Mouse (Mus musculus): ENCODE results near the gene Dtx3. TPM values are rescaled to one million over a fixed set of nuclear protein-coding genes. Genes with fewer than 3 reads are reported as not detected.
A peak's percentile ranks its signal among the peaks of the same experiment; 100 is the strongest.
"Not testable (repeated sequence)": the region's sequence is repeated elsewhere in the genome, so short reads cannot be mapped to it uniquely, and the experiment has no call there.

The Dtx3 gene
- polyA plus RNA-seq, 1 experiment from 2014 or later: 223 TPM

DNA sequence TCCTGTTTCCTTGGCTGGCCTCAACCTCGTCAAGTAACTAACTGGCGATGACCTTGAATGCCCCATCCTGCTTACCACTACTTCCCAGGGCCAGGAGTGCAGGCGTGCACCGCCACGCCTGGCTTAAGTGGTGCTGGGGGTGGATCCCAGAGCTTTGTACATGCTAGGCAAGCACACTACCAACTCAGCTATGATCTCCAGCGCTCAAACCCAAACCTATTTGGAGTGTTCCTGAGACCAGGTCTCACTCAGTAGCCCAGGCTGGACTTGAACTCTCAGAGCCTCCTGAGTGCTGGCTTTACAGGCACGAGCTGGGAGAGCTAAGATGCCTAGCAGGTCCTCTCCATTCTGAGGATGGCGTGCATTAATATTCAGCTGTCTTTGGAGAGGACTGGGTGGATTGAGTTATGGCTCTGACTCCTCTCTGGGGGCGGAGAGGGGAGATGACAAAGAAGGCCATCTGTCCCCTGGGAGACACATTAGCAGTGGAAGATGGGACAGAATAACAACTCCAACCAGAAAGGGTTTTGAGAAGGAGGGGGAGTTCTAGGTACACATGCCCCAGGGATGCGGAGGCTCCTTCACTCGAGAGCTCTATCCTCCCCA is 2.1 kb upstream of the Dtx3 start:
- no peaks in the 10 kb centered on the region for H3K27me3 ChIP-seq (ENCODE audit: control insufficient read depth, insufficient read depth, low read length)
- 79% methylated on average over 11 of the region's 11 CpGs for WGBS
- no peak for DNase-seq (ENCODE audit: low spot score)

DNA sequence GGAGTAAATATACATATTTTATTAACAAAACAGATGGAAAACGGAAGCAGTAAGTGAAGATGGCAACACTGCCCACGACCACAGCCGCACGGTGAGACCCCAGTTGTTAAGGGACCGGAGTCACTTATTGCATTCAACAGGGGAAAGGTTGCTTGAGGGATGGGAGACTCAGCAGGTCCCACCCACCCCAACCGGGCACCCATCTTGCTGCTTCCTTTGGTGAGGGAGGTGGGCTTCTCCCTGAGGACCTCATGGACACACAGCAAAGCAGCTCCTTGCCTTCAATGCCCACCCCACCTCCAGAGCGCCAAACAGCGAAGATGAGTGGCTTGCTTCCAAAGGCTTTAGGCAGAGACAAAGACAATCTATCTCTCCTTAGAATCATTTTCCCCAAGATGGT is 1.6 kb upstream of the Dtx3 start:
- H3K9me3 ChIP-seq (ENCODE audit: control insufficient read depth, low read length): no peaks in the 10 kb centered on the region
- no peak for ATAC-seq (ENCODE audit: low FRiP score)
- 89% methylated on average over 8 of the region's 8 CpGs for WGBS
- peaks cover 18% of the 10 kb centered on the region for H3K4me1 ChIP-seq (replicated peaks; ENCODE audit: control insufficient read depth, insufficient read depth, low read length)
- no peak for DNase-seq (ENCODE audit: low spot score)
- H3K27ac ChIP-seq: peak overlapping the region; percentile 24; the same call in 1 of the 2 replicates
- H3K9ac ChIP-seq: no peak overlapping the region
- no peaks in the 10 kb centered on the region for H3K27me3 ChIP-seq (ENCODE audit: control insufficient read depth, insufficient read depth, low read length)
- H3K36me3 ChIP-seq (replicated peaks; ENCODE audit: control insufficient read depth, insufficient read depth): peaks cover 55% of the 10 kb centered on the region
- no peak overlapping the region for H3K4me3 ChIP-seq (replicated peaks; ENCODE audit: low read length)
- H3K4me2 ChIP-seq (replicated peaks): no peak overlapping the region

More for the DNA sequence above, 2.1 kb upstream of the Dtx3 start:
- H3K27ac ChIP-seq: 0 out of 2 replicates have a peak overlapping the region, but pooled peaks have one; percentile 24
- H3K9ac ChIP-seq: 0 out of 2 replicates have a peak overlapping the region, but pooled peaks have one; percentile 4
- no peak for ATAC-seq (ENCODE audit: low FRiP score)
- H3K4me1 ChIP-seq (replicated peaks; ENCODE audit: control insufficient read depth, insufficient read depth, low read length): peaks cover 18% of the 10 kb centered on the region
- H3K36me3 ChIP-seq (replicated peaks; ENCODE audit: control insufficient read depth, insufficient read depth): peaks cover 56% of the 10 kb centered on the region
- no peaks in the 10 kb centered on the region for H3K9me3 ChIP-seq (ENCODE audit: control insufficient read depth, low read length)
- H3K4me3 ChIP-seq (replicated peaks; ENCODE audit: low read length): no peak overlapping the region
- H3K4me2 ChIP-seq (replicated peaks): no peak overlapping the region

DNA sequence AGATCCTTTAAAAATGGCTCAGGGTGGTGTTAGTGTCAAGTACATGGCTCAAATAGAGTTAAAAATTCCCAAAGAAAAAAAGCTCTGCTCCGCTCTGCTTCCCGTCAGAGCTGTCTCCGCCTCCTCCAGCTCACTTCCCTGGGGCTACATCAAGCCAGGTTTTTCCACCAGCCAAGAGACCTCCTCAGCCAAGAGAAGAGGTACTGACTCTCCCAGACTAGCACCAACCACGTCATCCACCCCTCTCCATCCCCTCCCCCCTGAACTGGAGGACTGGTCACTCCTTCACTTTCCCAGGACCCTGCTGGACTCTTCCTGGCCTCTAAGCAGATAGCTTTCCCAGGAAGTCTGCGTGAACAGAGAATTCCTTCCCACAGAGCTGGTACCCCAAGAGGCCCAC is 864 bp upstream of the Dtx3 start:
- peaks cover 54% of the 10 kb centered on the region for H3K36me3 ChIP-seq (replicated peaks; ENCODE audit: control insufficient read depth, insufficient read depth)
- 5% methylated on average over 5 of the region's 5 CpGs for WGBS

DNA sequence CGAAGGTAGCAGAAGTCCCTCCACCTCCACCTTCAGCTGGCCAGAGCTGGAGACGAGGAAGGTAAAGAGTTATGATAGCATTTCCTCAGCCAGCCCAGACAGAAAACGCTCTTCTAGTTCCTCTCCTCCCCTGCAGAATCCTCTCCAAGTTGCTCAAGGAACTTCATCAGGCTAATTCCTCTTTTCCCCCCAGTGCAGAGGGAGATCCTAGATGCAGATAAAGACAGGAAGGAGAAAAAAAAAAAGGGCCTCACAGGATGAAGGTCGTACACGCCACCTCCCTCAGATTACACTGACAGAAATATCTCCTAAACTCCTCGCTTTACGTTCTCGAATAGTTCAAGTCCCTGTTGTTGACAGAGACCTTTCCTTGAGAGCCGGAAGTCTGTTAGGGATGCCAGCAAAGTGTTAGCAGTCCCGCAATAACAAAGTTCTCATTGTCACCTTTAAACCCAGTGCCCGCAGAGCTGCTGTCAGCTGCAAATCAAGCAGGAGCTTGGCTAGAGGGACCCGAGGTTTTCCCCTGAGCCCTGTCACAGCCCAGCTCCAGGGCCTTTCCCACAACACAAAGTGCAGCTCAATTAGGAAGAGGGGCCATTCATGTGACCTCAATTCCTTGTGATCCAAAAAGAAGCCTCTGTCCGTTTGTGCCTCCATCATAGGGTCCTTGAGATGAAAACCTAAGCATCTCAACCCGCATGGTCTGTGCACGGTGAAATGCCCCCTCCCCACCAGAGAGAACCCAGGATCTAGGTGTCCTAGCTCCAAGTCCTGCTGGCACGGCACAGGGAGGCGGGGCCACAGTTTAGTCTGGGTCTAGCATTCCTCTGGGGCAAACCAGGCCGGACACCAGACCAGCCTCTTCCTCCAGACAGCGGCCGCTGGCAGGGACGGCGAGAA is 850 bp downstream of the Dtx3 start:
- Histone ChIP-seq H3K9me3 (ENCODE audit: control insufficient read depth, low read length) (no peaks in the 10 kb centered on the region), H3K27me3 (ENCODE audit: control insufficient read depth, insufficient read depth, low read length) (no peaks in the 10 kb centered on the region), H3K9ac (peak overlapping the region; percentile 94), H3K4me3 (replicated peaks; ENCODE audit: low read length) (peak overlapping the region; percentile 91), H3K36me3 (replicated peaks; ENCODE audit: control insufficient read depth, insufficient read depth) (peaks cover 49% of the 10 kb centered on the region), H3K4me1 (replicated peaks; ENCODE audit: control insufficient read depth, insufficient read depth, low read length) (peaks cover 21% of the 10 kb centered on the region), H3K27ac (peak overlapping the region; percentile 92), H3K4me2 (replicated peaks) (peak overlapping the region; percentile 70)
- ATAC-seq (ENCODE audit: low FRiP score) (peak; percentile 16; the same call in 1 of the 2 replicates), DNase-seq (ENCODE audit: low spot score) (no peak)
- WGBS: 23% methylated on average over 22 of the region's 22 CpGs

More for the DNA sequence above, 864 bp upstream of the Dtx3 start:
- peak overlapping the region; percentile 92 for H3K27ac ChIP-seq
- peak overlapping the region; percentile 94 for H3K9ac ChIP-seq
- no peaks in the 10 kb centered on the region for H3K27me3 ChIP-seq (ENCODE audit: control insufficient read depth, insufficient read depth, low read length)
- peak; percentile 57 for DNase-seq (ENCODE audit: low spot score)
- ATAC-seq (ENCODE audit: low FRiP score): peak; percentile 27; the same call in 1 of the 2 replicates
- no peaks in the 10 kb centered on the region for H3K9me3 ChIP-seq (ENCODE audit: control insufficient read depth, low read length)
- H3K4me2 ChIP-seq (replicated peaks): peak overlapping the region; percentile 70
- H3K4me1 ChIP-seq (replicated peaks; ENCODE audit: control insufficient read depth, insufficient read depth, low read length): peaks cover 18% of the 10 kb centered on the region
- peak overlapping the region; percentile 91 for H3K4me3 ChIP-seq (replicated peaks; ENCODE audit: low read length)

DNA sequence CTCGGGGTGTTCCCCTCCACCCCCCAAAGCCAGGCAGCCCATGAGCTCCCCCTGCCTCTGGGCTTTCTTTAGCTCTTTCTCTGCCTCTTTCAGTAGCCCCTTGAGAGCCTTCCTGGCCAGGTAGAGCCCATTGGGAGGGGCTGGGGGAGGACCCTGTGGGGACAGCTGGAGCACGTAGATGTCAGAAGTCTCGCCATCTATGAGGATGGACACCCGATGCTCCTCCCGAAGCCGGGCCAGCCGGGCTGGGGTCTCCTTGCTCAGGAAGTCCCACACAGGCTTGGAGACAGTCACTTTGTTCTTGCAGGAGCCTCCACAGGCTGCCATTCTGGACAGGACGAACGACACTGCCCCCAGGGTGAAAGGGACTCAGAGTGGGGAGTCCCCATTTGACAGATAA is 2.5 kb downstream of the Dtx3 start:
- no peak overlapping the region for H3K4me3 ChIP-seq (replicated peaks; ENCODE audit: low read length)
- no peak overlapping the region for H3K4me2 ChIP-seq (replicated peaks)
- no peak overlapping the region for H3K27ac ChIP-seq
- DNase-seq (ENCODE audit: low spot score): no peak
- peaks cover 29% of the 10 kb centered on the region for H3K4me1 ChIP-seq (replicated peaks; ENCODE audit: control insufficient read depth, insufficient read depth, low read length)
- H3K9ac ChIP-seq: no peak overlapping the region
- no peak for ATAC-seq (ENCODE audit: low FRiP score)
- H3K9me3 ChIP-seq (ENCODE audit: control insufficient read depth, low read length): no peaks in the 10 kb centered on the region
- H3K36me3 ChIP-seq (replicated peaks; ENCODE audit: control insufficient read depth, insufficient read depth): peaks cover 32% of the 10 kb centered on the region
- no peaks in the 10 kb centered on the region for H3K27me3 ChIP-seq (ENCODE audit: control insufficient read depth, insufficient read depth, low read length)
- 83% methylated on average over 9 of the region's 9 CpGs for WGBS

DNA sequence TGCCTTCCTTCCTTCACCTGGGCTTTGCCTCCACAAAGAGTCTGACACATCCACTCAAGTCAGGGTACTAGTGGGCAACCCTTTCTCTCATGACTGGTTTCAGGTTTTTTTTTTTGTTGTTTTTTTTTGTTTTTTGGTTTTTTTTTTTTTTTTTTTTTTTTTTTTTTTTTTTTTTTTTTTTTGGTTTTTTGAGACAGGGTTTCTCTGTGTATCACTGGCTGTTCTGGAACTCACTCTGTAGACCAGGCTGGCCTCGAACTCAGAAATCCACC is 3.5 kb downstream of the Dtx3 start:
- H3K4me3 ChIP-seq (replicated peaks; ENCODE audit: low read length); H3K27me3 ChIP-seq (ENCODE audit: control insufficient read depth, insufficient read depth, low read length); H3K27ac ChIP-seq; H3K9ac ChIP-seq; ATAC-seq (ENCODE audit: low FRiP score); DNase-seq (ENCODE audit: low spot score); H3K9me3 ChIP-seq (ENCODE audit: control insufficient read depth, low read length); H3K4me2 ChIP-seq (replicated peaks): not testable (repeated sequence)
- WGBS: 86% methylated on average over 1 of the region's 1 CpGs
- peaks cover 28% of the 10 kb centered on the region for H3K36me3 ChIP-seq (replicated peaks; ENCODE audit: control insufficient read depth, insufficient read depth)
- H3K4me1 ChIP-seq (replicated peaks; ENCODE audit: control insufficient read depth, insufficient read depth, low read length): peaks cover 35% of the 10 kb centered on the region

DNA sequence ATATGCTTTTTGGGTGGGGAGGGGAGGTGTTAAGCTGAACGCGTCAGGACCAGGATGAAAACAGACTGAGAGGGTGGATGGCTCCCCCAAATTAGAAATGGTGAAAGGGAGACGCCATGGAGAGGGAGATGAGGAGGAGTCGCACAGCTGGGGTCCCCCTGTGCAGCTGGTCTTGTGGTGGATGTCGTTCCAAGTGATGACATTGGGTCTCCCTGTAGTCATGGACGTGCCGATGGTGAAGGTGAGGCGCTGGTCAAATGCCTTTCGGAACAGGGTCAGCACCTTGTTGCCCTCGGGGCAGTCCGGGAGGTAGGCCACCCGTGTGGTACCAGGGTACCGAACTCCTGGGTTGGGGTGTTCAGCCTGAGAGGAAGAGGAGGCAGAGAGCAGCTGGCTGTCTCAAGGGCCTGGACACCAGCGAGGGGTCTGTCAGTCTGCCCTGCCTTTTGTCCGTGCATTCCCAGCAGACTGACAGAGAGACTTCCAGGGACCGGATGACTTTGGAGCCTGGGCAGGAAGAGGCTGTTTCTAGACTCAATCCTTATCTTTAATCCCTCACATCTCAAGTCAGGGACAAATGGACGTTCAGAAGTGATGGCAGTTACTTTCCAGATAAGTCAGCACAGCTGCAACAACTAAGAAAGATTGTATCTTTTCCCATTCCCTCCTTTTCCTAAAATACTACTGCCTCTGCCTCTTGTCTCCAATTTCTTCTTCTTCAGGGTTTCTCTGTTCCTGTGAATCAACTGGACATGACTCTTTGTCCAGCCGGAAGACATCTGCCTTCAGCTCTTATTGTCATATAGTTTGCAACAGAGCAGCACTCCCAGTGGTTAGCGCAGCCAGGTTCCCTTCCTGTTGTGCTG is 4.1 kb downstream of the Dtx3 start:
- no peak overlapping the region for H3K27ac ChIP-seq
- no peak overlapping the region for H3K4me2 ChIP-seq (replicated peaks)
- H3K36me3 ChIP-seq (replicated peaks; ENCODE audit: control insufficient read depth, insufficient read depth): peaks cover 30% of the 10 kb centered on the region
- ATAC-seq (ENCODE audit: low FRiP score) (no peak), DNase-seq (ENCODE audit: low spot score) (no peak)
- no peak overlapping the region for H3K4me3 ChIP-seq (replicated peaks; ENCODE audit: low read length)
- no peaks in the 10 kb centered on the region for H3K27me3 ChIP-seq (ENCODE audit: control insufficient read depth, insufficient read depth, low read length)
- H3K9me3 ChIP-seq (ENCODE audit: control insufficient read depth, low read length): no peaks in the 10 kb centered on the region
- no peak overlapping the region for H3K9ac ChIP-seq
- H3K4me1 ChIP-seq (replicated peaks; ENCODE audit: control insufficient read depth, insufficient read depth, low read length): peaks cover 31% of the 10 kb centered on the region
- WGBS: 75% methylated on average over 19 of the region's 19 CpGs

DNA sequence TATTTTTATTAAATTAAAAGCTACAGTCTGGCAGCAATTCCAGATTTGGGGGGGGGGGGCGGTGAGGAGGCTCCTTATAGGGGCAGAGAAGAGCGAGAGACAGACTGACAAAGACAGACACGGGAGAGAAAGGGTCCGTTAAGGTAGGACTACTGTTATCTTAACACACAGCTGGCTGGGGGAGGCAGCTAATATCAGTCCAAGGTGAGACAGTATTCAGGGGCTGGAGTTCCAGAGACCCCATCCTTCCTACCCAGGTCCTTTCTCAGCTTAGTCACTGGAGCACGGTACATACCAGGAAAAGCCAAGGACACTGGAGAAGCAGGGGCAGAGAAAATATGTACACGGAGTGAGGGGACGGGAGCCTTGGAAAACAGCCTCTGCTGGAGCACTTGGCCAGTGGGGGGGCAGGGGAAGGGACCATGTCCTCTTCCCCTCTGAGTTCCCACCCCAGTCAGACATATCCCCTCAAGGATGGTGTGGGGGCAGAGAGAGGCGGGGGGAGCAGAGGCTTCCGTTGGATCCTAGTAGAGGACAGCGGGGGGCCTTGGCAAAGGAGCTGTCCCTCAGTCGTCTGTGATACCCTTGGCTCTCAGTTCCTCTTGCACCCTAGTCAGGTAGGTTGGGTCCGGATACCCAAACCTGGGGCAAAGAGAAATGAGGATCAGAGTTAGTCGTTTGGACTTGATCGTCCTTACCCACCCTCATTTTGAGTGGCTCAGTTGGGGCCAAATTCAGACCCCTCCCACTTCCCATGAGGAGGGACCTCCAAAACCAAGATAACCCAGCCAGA is 4.9 kb downstream of the Dtx3 start:
- H3K9me3 ChIP-seq (ENCODE audit: control insufficient read depth, low read length): no peaks in the 10 kb centered on the region
- H3K27ac ChIP-seq: no peak overlapping the region
- 35% methylated on average over 14 of the region's 14 CpGs for WGBS
- peaks cover 32% of the 10 kb centered on the region for H3K36me3 ChIP-seq (replicated peaks; ENCODE audit: control insufficient read depth, insufficient read depth)
- no peak overlapping the region for H3K4me3 ChIP-seq (replicated peaks; ENCODE audit: low read length)
- peak overlapping the region; percentile 99 for H3K4me2 ChIP-seq (replicated peaks)
- no peak overlapping the region for H3K9ac ChIP-seq
- no peak for ATAC-seq (ENCODE audit: low FRiP score)
- no peaks in the 10 kb centered on the region for H3K27me3 ChIP-seq (ENCODE audit: control insufficient read depth, insufficient read depth, low read length)
- peaks cover 27% of the 10 kb centered on the region for H3K4me1 ChIP-seq (replicated peaks; ENCODE audit: control insufficient read depth, insufficient read depth, low read length)
- no peak for DNase-seq (ENCODE audit: low spot score)
